Mouse (Mus musculus) cerebellum, postnatal 25 days (tissue): ENCODE results near the gene Mrpl50.
"Not testable (repeated sequence)": the region's sequence is repeated elsewhere in the genome, so short reads cannot be mapped to it uniquely, and the experiment has no call there.

ENCODE experiments used
- DNase-seq, 2 experiments: peaks; one replicate each; pipeline ENCODE4 v3.0.0; 2021; ENCODE audit warnings: mixed read lengths in 2 of 2

Gene Mrpl50

DNA sequence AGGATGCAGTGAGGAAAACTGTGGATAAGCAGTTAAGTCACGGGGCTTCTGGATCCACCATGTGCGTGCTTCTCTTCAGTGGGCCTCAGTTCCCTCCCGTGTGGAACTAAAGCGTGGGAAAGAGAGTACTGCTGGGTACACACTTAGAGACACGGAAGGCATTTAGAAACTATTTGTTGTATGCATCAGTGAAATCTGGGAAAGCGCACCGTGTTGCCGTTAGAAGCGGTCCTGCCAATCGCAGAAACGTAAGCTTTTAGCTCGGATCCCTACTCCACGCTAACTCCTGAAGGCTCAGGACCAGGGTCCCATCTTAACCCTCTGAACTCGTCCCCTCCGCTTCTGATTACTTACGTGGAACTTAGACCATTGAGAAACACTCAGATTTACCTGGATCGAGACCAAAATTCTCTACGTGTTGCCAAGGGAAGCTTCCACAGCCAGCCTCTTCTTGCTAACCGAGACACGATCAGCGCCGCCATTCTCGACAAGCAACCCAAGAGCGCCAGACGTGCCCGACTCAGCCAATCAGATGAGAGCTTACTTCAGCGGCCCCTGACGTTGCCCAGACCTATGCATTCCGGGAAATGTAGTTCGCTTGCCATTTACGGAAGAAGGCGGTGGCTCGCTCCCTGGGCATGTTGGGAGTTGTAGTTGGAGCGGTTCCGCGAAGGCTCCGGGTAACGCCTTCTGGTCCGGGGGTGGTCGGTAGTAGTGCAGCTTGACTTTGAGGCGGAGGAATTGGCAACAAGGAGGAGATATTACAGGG is at the start of gene Mrpl50, which contains the start of gene Zfp189:
Gene Mrpl50, minus strand, starts transcription at position 522 of the 769 bp plus-strand sequence.
Gene Zfp189, plus strand, starts transcription at position 605 of the 769 bp plus-strand sequence.
- peak; percentile 89 to 93 for DNase-seq

- DNase-seq: peak; percentile 59 to 76
Observed at GRCm38 (mm10) chr4:49567613-49568012, 46.7 kb upstream of the Mrpl50 start.

DNA sequence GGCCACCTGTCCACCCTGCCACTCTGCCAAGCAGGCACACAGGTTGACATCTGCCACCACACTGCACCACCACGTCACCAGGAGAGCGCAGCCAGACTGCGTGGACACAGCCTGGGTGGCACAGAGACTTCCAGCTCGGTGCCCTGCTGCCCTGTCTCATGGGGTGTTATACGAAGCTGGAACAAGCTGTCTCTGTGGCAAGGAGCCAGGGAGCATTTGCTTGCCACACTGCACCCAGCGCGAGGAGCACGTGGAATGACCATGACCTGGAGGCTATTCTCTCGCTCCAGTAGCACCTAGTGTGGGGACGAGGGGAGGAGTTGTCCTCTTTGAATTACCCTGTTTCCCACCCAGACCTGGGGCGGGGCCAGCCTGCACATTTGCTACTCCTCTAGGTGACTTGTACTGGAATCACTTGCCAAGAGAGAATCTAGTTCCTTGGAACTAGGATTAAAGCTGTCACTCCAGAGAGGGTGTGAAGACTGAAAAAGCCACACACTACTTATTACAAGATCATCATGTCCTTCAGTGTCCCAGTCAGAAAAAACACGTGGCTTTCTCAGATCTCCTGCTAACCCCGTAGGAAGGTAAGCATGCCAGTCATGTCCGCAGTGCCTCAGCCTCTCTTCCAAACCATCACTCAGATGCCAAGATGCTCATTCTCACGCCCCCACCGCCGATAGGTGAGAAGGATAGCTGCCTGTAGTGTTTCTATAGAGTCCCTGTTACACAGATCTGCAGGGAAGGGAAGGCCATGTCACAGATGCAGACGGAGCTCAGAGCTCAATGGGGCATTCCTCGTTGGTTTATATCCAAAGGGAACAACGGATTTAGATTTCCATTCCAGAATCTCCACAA is 39.3 kb upstream of the Mrpl50 start:
- peak; percentile 84 to 86 for DNase-seq

- DNase-seq: no peak
Observed at GRCm38 (mm10) chr4:49558181-49558580, 37.3 kb upstream of the Mrpl50 start.

GRCm38 (mm10) chr4:49557375-49557774 is 36.5 kb upstream of the Mrpl50 start:
- DNase-seq: no peak

DNA sequence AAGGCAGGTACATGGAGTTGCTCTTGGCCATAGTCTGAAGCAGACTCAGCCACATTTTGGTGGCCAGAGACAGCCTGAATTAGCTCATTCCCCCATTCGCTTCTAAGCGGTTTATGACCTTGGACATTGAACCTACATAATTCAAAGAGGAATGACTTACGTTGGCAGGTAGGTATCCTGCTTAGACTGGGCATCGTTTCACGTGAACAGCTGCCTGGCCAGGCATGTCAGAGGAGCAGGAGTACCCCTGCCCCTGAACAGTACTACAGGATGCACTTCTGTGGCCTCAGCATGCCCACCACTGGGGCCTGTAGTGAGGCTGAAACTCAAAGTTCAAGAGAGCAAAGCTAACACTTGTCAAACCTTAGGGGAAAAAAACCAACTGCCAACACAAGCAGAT is 32.5 kb upstream of the Mrpl50 start:
- no peak for DNase-seq

DNA sequence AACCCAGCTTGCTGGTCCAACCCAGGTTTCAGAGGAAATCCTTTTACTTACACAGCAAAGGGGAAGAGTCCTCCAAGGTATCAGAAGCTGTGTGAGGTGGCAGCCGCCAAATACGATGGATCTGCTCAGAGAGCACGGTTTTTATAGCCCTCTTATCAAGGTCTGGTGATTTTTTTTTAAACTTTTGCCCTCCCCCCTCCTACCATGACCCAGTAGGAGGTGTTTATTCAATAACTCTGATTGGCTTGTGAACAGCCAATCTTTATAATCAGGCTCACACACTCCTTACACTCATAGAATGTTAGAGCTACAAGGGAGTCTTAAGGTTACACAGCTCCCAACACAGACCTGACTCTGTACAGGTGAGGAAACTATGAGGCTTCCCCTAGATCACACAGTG is 28.5 kb upstream of the Mrpl50 start, which contains the start of gene Aldob:
Gene Aldob, minus strand, starts transcription at position 164 of the 400 bp plus-strand sequence.
- no peak for DNase-seq

- DNase-seq: no peak
Observed at GRCm38 (mm10) chr4:49547544-49548219, 26.8 kb upstream of the Mrpl50 start.

DNA sequence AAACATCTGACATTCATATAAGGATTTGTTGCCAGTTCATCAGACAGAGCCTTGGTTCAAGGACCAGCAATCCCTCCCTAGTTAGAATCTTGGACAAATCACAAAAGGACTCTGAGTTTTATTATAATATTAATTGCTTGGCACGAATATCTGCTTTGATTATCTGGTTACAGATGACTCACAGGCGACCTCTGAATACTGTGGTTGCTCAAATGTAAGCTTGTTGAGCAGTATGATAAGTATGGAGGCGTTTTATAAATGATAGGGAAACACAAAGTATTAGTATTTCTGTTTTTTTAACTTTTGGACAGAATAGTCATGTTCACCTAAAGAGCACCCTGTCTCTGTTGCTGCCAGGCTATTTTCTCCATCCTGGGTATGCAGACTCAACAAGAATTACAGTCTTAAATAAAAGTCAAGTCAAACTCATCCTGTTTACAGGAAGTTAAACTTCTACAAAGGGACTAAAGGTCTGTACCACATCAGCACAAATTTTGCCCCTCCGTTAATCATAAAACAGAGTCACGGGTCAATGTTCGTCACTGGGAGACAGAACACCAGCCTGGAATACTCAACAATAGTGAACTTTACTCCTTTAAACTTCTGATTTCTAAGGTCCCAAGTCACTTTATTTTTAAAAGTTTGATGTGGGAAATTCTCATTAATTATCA is 26.1 kb upstream of the Mrpl50 start:
- no peak for DNase-seq

GRCm38 (mm10) chr4:49546026-49546425 is 25.1 kb upstream of the Mrpl50 start:
- DNase-seq: no peak

DNA sequence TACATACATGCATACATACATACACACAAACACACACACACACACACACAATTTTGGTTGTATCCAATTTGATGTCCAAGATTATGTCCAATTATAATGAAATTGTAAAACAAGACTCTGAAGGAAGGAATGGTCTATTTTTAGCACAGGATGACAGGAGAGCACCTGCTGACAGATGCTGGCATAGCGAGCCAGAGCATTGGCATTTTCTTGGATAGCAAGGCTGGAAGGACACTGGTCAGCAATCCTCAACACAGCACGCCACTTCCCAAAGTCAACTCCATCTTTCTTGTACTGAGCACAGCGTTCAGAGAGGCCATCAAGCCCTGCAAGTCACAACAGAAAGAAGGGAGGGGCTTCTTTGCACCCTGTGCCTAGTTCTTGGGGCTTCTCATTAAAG is 20.1 kb upstream of the Mrpl50 start:
- no peak for DNase-seq

DNA sequence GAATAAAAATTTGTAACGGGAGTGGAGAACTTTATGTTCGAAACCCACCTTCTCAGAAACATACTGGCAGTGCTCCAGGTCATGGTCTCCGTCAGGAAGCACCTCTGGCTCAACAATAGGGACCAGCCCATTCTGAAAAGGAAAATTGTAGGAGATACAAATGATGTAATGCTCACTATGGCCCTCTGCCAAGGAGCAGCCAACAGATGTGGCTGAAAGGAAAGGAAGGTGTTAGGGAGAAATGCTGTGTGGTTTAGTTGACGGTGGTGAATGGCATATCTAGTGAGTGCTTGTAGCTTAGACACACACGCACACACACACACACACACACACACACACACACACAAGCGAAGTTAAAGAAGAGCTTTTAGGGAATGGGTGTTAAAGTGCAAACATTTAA is 18.8 kb upstream of the Mrpl50 start:
- no peak for DNase-seq

- DNase-seq: no peak
Observed at GRCm38 (mm10) chr4:49536671-49537070, 15.8 kb upstream of the Mrpl50 start.

DNA sequence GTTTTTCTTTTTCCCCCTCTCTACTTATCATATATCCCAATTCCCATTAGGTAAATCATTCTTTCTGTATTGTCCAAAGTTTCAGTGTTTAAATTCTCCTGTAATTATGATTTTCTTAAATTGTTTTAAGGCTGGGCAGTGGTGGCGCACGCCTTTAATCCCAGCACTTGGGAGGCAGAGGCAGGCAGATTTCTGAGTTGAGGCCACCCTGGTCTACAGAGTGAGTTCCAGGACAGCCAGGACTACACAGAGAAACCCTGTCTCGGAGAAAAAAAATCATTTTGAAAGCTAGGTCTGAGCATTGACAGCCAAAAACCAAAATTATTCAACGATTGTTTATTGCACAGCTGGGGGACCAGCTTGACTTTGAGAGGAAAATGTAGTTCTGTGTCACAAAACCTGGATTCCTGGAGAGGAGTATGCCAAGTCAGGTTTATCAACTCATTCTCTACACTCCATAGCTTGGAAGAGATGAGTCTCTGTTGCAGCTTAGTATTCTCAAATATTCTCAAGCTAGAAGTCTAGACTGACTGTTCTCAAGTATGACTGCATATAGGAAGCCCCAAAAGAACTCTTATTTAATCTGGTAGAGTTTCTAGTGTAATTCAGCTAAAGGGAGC is 14.9 kb upstream of the Mrpl50 start:
- DNase-seq: no peak

DNA sequence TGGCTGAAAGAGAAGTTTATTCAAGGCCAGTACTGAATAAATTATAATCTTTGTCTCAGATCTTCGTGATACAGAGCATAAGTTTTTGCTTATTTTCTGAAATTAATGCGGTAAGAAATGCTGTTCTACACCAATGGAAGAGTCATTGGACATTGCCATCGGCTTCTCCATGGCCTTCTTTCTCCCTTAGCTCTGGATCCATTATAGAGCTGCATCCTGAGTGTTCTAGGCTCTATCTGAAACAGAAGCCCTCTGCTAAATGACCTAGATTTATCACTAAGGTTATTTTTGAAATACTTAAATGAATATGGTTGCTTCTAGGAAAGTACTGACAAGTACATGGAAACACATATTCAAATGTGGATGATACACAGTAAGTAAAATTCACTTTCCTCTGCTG is 14.1 kb upstream of the Mrpl50 start:
- DNase-seq: no peak

GRCm38 (mm10) chr4:49522576-49522975 is 1.7 kb upstream of the Mrpl50 start:
- peak; percentile 15 to 31 for DNase-seq

- no peak for DNase-seq
Observed at GRCm38 (mm10) chr4:49521346-49521745, 453 bp upstream of the Mrpl50 start.

- no peak for DNase-seq
Observed at GRCm38 (mm10) chr4:49519476-49519875, 1.4 kb downstream of the Mrpl50 start.

DNA sequence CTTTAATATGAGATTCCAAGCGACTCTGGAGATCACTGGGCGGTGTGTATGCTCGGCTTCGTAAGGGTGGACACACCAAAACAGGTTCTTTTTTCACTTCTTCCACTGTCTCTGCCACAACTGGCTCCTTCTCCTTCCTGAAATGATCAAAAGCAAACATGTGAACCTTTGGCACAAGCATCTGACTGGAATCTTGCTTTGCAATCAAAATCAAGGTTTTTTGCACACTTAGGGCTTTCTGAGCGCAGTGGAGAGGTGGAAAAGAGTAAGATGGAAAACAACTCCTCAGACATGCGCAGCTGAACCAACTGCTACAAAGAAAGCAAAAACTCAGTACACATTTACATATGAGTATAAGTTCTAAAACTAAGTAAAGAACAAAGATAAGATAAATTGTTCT is 6.5 kb downstream of the Mrpl50 start:
- no peak for DNase-seq

DNA sequence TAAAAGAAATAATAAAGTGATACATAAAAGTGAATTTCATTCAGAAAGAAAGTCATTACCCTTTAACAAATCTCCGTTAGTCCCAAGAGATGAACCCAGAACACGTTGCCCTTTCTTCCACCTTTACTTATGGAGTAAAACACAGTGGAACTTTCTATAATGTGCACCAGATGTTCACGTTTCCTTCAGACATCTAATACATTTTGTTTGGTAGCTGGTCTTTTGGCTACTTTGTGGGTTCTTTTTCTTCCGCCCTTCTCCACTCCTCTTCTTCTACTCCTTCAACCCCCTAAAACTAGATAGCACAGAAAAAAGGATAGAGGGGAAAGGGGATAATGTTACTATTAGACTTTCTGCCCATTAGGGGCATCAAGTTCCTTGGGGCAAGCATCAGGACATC is 8.3 kb downstream of the Mrpl50 start:
- DNase-seq: no peak

- DNase-seq: not testable (repeated sequence)
Observed at GRCm38 (mm10) chr4:49510236-49510835, 10.6 kb downstream of the Mrpl50 start.

DNA sequence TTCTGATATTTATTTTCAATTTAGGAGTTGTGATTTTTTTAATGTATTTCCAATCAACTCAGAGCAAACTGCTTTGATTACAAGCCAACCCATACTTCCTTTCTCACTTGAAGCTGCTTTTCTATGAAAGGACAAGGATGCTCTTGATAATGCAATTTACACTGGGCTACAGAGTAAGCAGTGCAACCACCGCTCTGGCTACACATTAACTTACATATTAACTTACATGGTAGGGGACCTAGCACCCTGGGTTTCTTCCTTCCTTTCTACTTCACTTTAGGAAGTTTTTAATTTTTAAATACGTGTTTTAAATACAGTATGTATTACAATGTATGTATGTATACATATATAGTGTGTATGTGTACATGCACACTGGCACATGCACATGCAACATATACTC is 11.7 kb downstream of the Mrpl50 start:
- DNase-seq: no peak
